Mouse (Mus musculus): Measurements from ENCODE around the gene Igf1r.

- no peak for TF ChIP-seq CTCF (IDR thresholded peaks at IDR 0.05; ENCODE audit: control insufficient read depth, insufficient read depth, low read length)
- no peak for TF ChIP-seq POLR2A (IDR thresholded peaks at IDR 0.05; ENCODE audit: borderline replicate concordance, control insufficient read depth, low read depth, low read length)
Observed at GRCm38 (mm10) chr7:67968394-67968793, 15.8 kb downstream of the Igf1r start.
